Comparison of ENCODE assay signal across 8 mouse cellular contexts in genomic region chr19:5822174-5822833, GRCm38 (mm10). TPM values are rescaled to one million over a fixed set of nuclear protein-coding genes. Genes with fewer than 3 reads are reported as not detected.
DNase-seq lines count a peak whose midpoint lies in the region; ATAC-seq and TF ChIP-seq lines count a peak whose summit lies in the region.

No protein-coding gene starts in this region.

- no peak for DNase-seq in hindbrain, embryonic 10.5 days (ENCODE audit: low spot score)
- no peak for DNase-seq in hindbrain, embryonic 11.5 days (ENCODE audit: low spot score)
- DNase-seq in testis, postnatal 10 days (ENCODE audit: low spot score): no peak
- DNase-seq in mesoderm, embryonic 11.5 days (ENCODE audit: low read depth, low spot score): peak; percentile 58
- no peak for DNase-seq in adrenal gland, postnatal 4 days (ENCODE audit: low spot score in 2 of 2)

- ATAC-seq in hindbrain, embryonic 11.5 days (ENCODE audit: low FRiP score): no peak
- ATAC-seq in heart, embryonic 14.5 days (ENCODE audit: insufficient number of reproducible peaks, insufficient read depth, low FRiP score, low read depth): 0 out of 2 replicates have a peak, but pooled peaks have one; percentile 40
- no peak for ATAC-seq in megakaryocyte progenitor cell, adult 5-6 weeks (replicated peaks; ENCODE audit: poor library complexity)

- no peaks in the 10 kb centered on the region for H3K9me3 ChIP-seq in hindbrain, embryonic 10.5 days
- no peaks in the 10 kb centered on the region for H3K9me3 ChIP-seq in hindbrain, embryonic 11.5 days (ENCODE audit: control insufficient read depth, low read length)
- H3K9me3 ChIP-seq in heart, embryonic 14.5 days (ENCODE audit: control insufficient read depth, low read length): no peaks in the 10 kb centered on the region

- no peak overlapping the region for H3K4me2 ChIP-seq in hindbrain, embryonic 11.5 days (replicated peaks; ENCODE audit: low read depth, low read length)
- H3K4me2 ChIP-seq in heart, embryonic 14.5 days (ENCODE audit: low read length): peak overlapping the region; percentile 58

- peaks cover 58% of the 10 kb centered on the region for H3K4me1 ChIP-seq in hindbrain, embryonic 10.5 days (replicated peaks)
- H3K4me1 ChIP-seq in hindbrain, embryonic 11.5 days (replicated peaks; ENCODE audit: control insufficient read depth, insufficient read depth, low read length): no peaks in the 10 kb centered on the region
- peaks cover 37% of the 10 kb centered on the region for H3K4me1 ChIP-seq in testis, adult 2 months (ENCODE audit: control insufficient read depth, insufficient read depth, low read length)
- H3K4me1 ChIP-seq in heart, embryonic 14.5 days (ENCODE audit: control insufficient read depth in 2 of 2, insufficient read depth in 2 of 2, low read length in 2 of 2): peaks cover 44 to 72% of the 10 kb centered on the region in 2 experiments

- H3K4me3 ChIP-seq in hindbrain, embryonic 10.5 days: no peak overlapping the region
- H3K4me3 ChIP-seq in hindbrain, embryonic 11.5 days (ENCODE audit: low read depth, low read length): no peak overlapping the region
- no peak overlapping the region for H3K4me3 ChIP-seq in testis, adult 2 months (ENCODE audit: control insufficient read depth, low read depth, low read length)
- H3K4me3 ChIP-seq in heart, embryonic 14.5 days (ENCODE audit: control insufficient read depth in 1 of 2, insufficient read depth in 1 of 2, low read depth in 1 of 2, low read length in 2 of 2): peak overlapping the region; percentile 23 to 29

- TF ChIP-seq CTCF in testis, adult 2 months (IDR thresholded peaks at IDR 0.05; ENCODE audit: control insufficient read depth, insufficient read depth, insufficient replicate concordance, low read depth, low read length): no peak

- no peaks in the 10 kb centered on the region for H3K27me3 ChIP-seq in hindbrain, embryonic 10.5 days (ENCODE audit: insufficient read depth, poor library complexity, severe bottlenecking)
- no peaks in the 10 kb centered on the region for H3K27me3 ChIP-seq in hindbrain, embryonic 11.5 days (ENCODE audit: control insufficient read depth, insufficient read depth, low read length)
- H3K27me3 ChIP-seq in testis, adult 2 months (ENCODE audit: control insufficient read depth, insufficient read depth, low read length): no peaks in the 10 kb centered on the region
- H3K27me3 ChIP-seq in heart, embryonic 14.5 days (ENCODE audit: control insufficient read depth, insufficient read depth, low read length): no peaks in the 10 kb centered on the region

- H3K36me3 ChIP-seq in hindbrain, embryonic 10.5 days: no peaks in the 10 kb centered on the region
- H3K36me3 ChIP-seq in hindbrain, embryonic 11.5 days (ENCODE audit: control insufficient read depth, insufficient read depth, low read length): no peaks in the 10 kb centered on the region
- no peaks in the 10 kb centered on the region; the same call in 1 of the 2 replicates for H3K36me3 ChIP-seq in testis, adult 2 months (ENCODE audit: control insufficient read depth, insufficient read depth, low read length)
- H3K36me3 ChIP-seq in heart, embryonic 14.5 days (ENCODE audit: control insufficient read depth, insufficient read depth, low read length): 0 out of 2 replicates have a peak, but pooled peaks cover 2% of the 10 kb centered on the region

- WGBS in hindbrain, embryonic 10.5 days: 49% methylated on average over 12 of the region's 12 CpGs
- 52% methylated on average over 12 of the region's 12 CpGs for WGBS in hindbrain, embryonic 11.5 days
- WGBS in heart, embryonic 14.5 days: 23% methylated on average over 12 of the region's 12 CpGs

- no peak overlapping the region for H3K9ac ChIP-seq in hindbrain, embryonic 11.5 days (ENCODE audit: low read depth, low read length)
- H3K9ac ChIP-seq in heart, embryonic 14.5 days (ENCODE audit: low read length): peak overlapping the region; percentile 31

- TF ChIP-seq POLR2A in testis, adult 2 months (IDR thresholded peaks at IDR 0.05; ENCODE audit: control insufficient read depth, low read depth, low read length): no peak

- H3K27ac ChIP-seq in hindbrain, embryonic 10.5 days: peak overlapping the region; percentile 66
- no peak overlapping the region for H3K27ac ChIP-seq in hindbrain, embryonic 11.5 days (ENCODE audit: low read depth, low read length)
- H3K27ac ChIP-seq in testis, adult 2 months (ENCODE audit: control insufficient read depth, insufficient read depth, low read depth, low read length): peak overlapping the region; percentile 43
- peak overlapping the region; percentile 33 to 91 for H3K27ac ChIP-seq in heart, embryonic 14.5 days (replicated peaks in 1 of 2; ENCODE audit: control insufficient read depth in 1 of 2, insufficient read depth in 1 of 2, low read depth in 2 of 2, low read length in 2 of 2)

RNA-seq across cellular contexts. Expression of gene Scyl1, which starts 51.1 kb away (rescaled TPM):
- 68.2 and 69.5 TPM in 2 replicates for polyA plus RNA-seq in hindbrain, embryonic 10.5 days (2016; fragmentation: Nextera tagmentation; extraction: Ambion mirVana)
- 47.2 and 55.7 TPM in 2 replicates for polyA plus RNA-seq in hindbrain, embryonic 11.5 days (2014; fragmentation: Nextera tagmentation; extraction: Ambion mirVana)
- 43.1 and 46.7 TPM in 2 replicates for polyA plus RNA-seq in testis, adult 2 months (2012; rRNA removed)
- 56.9 and 62.3 TPM in 2 replicates for polyA plus RNA-seq in heart, embryonic 14.5 days (2014; fragmentation: Nextera tagmentation; extraction: Ambion mirVana)
- total RNA-seq in megakaryocyte progenitor cell, adult 5-6 weeks (2015): 15.7 and 19.9 TPM in 2 replicates
- 23.9 and 28.2 TPM in 2 replicates for total RNA-seq in megakaryocyte progenitor cell, adult 5-6 weeks (2017)
- total RNA-seq in adrenal gland, postnatal 4 days (2021): 100 to 1,000 TPM; 105 to 110 TPM

RNA-seq across cellular contexts. Expression of gene Frmd8, which starts 52.8 kb away (rescaled TPM):
- polyA plus RNA-seq in hindbrain, embryonic 10.5 days (2016; fragmentation: Nextera tagmentation; extraction: Ambion mirVana): 37.2 and 37.8 TPM in 2 replicates
- polyA plus RNA-seq in hindbrain, embryonic 11.5 days (2014; fragmentation: Nextera tagmentation; extraction: Ambion mirVana): 14.9 and 15.8 TPM in 2 replicates
- 25.3 and 28.1 TPM in 2 replicates for polyA plus RNA-seq in testis, adult 2 months (2012; rRNA removed)
- polyA plus RNA-seq in heart, embryonic 14.5 days (2014; fragmentation: Nextera tagmentation; extraction: Ambion mirVana): 18.5 and 19.2 TPM in 2 replicates
- total RNA-seq in megakaryocyte progenitor cell, adult 5-6 weeks (2015): 15.7 and 16.3 TPM in 2 replicates
- 16.2 and 17.7 TPM in 2 replicates for total RNA-seq in megakaryocyte progenitor cell, adult 5-6 weeks (2017)
- total RNA-seq in adrenal gland, postnatal 4 days (2021): 10 to 100 TPM; 42.4 to 45.9 TPM

RNA-seq across cellular contexts. Expression of gene Slc25a45, which starts 55.3 kb away (rescaled TPM):
- polyA plus RNA-seq in hindbrain, embryonic 10.5 days (2016; fragmentation: Nextera tagmentation; extraction: Ambion mirVana): 2.8 TPM in 2 replicates
- polyA plus RNA-seq in hindbrain, embryonic 11.5 days (2014; fragmentation: Nextera tagmentation; extraction: Ambion mirVana): 1.0 and 1.1 TPM in 2 replicates
- 20.1 and 26.1 TPM in 2 replicates for polyA plus RNA-seq in testis, adult 2 months (2012; rRNA removed)
- polyA plus RNA-seq in heart, embryonic 14.5 days (2014; fragmentation: Nextera tagmentation; extraction: Ambion mirVana): 1.7 and 2.8 TPM in 2 replicates
- 28.7 and 30.5 TPM in 2 replicates for total RNA-seq in megakaryocyte progenitor cell, adult 5-6 weeks (2015)
- 30.2 and 39.5 TPM in 2 replicates for total RNA-seq in megakaryocyte progenitor cell, adult 5-6 weeks (2017)
- total RNA-seq in adrenal gland, postnatal 4 days (2021): 10 to 100 TPM; 25.9 to 26.3 TPM

Comparison
In these comparisons a context has a peak if more than half of its experiments do, and no peak if none do; other contexts are left out.
1. H3K4me3 ChIP-seq: peak in heart, embryonic 14.5 days (2 of 2); none in hindbrain, embryonic 10.5 days (single experiment), hindbrain, embryonic 11.5 days (single experiment) and testis, adult 2 months (single experiment).